In the genomic region with DNA sequence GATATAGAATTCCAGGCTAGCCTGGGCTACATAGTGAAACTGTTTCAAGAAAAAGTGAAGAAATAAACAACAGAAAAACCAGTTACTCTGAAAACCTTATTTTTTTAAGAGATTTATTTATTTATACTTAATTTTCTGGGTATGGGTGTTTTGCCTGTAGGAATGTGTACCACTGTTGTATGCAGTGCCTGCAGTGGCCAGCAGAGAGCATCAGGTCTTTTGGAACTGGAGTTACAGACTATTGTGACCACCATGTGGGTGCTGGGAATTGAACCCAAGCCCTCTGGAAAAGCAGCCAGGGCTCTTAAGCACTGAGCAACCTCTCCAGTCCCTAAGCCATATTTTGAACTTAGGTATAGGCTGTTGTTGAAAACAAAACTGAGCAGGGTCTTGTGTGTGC, we compare ENCODE assay signal across 20 mouse cellular contexts. TPM values are rescaled to one million over a fixed set of nuclear protein-coding genes. Genes with fewer than 3 reads are reported as not detected.
"Had no signal": no experiment of that assay in that cellular context is flagged by ENCODE, and none has a peak within 500 bp of the region (broad histone marks: within the 10 kb centered on the region; RNA-seq: fewer than 3 reads in every experiment).

No protein-coding gene starts in this region.

- H3K36me3 ChIP-seq: limb, embryonic 13.5 days; midbrain, embryonic 10.5 days; midbrain, embryonic 15.5 days; neural tube, embryonic 12.5 days had no signal

- H3K27me3 ChIP-seq: limb, embryonic 13.5 days; midbrain, embryonic 15.5 days; neural tube, embryonic 12.5 days had no signal

- H3K4me1 ChIP-seq: limb, embryonic 13.5 days; midbrain, embryonic 10.5 days; midbrain, embryonic 15.5 days; neural tube, embryonic 12.5 days had no signal

- H3K27ac ChIP-seq: limb, embryonic 13.5 days; midbrain, embryonic 10.5 days; midbrain, embryonic 15.5 days; neural tube, embryonic 12.5 days had no signal

- H3K4me2 ChIP-seq: limb, embryonic 13.5 days; lung, embryonic 14.5 days; midbrain, embryonic 15.5 days; neural tube, embryonic 12.5 days had no signal

- H3K9ac ChIP-seq: limb, embryonic 13.5 days; lung, embryonic 14.5 days; midbrain, embryonic 15.5 days; neural tube, embryonic 12.5 days had no signal

- ATAC-seq: midbrain, embryonic 15.5 days had no signal

- H3K9me3 ChIP-seq: limb, embryonic 13.5 days; midbrain, embryonic 10.5 days; midbrain, embryonic 15.5 days; neural tube, embryonic 12.5 days had no signal

- DNase-seq: kidney, postnatal 14 days; lung, embryonic 14.5 days; lung, postnatal 10 days; lung, postnatal 4 days; spleen, adult 18-20 months; thymus, adult 18-20 months; thymus, postnatal 14 days had no signal

- H3K4me3 ChIP-seq: limb, embryonic 13.5 days; midbrain, embryonic 10.5 days; midbrain, embryonic 15.5 days; neural tube, embryonic 12.5 days had no signal

RNA-seq across cellular contexts. Expression of a gene that starts 12.2 kb away (rescaled TPM):
- total RNA-seq: monocyte, adult 5-6 weeks had no signal

RNA-seq across cellular contexts. Expression of a gene that starts 14.3 kb away (rescaled TPM):
- total RNA-seq: left cerebral cortex, postnatal 36 days; liver, adult 2 months; megakaryocyte, adult 5-6 weeks had no signal
- polyA plus RNA-seq: kidney, embryonic 14.5 days; large intestine, adult 2 months; limb, embryonic 13.5 days; liver, adult 2 months; liver, embryonic 16.5 days; lung, embryonic 14.5 days; midbrain, embryonic 10.5 days; midbrain, embryonic 15.5 days; neural tube, embryonic 12.5 days; stomach, embryonic 14.5 days had no signal

RNA-seq across cellular contexts. Expression of a gene that starts 14.4 kb away (rescaled TPM):
- total RNA-seq: monocyte, adult 5-6 weeks had no signal

RNA-seq across cellular contexts. Expression of a gene that starts 47.5 kb away (rescaled TPM):
- total RNA-seq: megakaryocyte, adult 5-6 weeks; monocyte, adult 5-6 weeks; neutrophil, adult 5-6 weeks had no signal
